Mouse (Mus musculus) hindbrain, embryonic 16.5 days (tissue): ENCODE results near the gene Usp30. TPM values are rescaled to one million over a fixed set of nuclear protein-coding genes. Genes with fewer than 3 reads are reported as not detected.

Experiments
- ATAC-seq: fragments of 200-750 bp; cut with Nextera tagmentation; 2 replicates; pipeline ENCODE4 v1.8.0; 2017; ENCODE audit warnings: moderate TSS enrichment, moderate library complexity
- H3K27ac ChIP-seq: fragments of 300-500 bp; sonication (generic); 2 replicates; pipeline ENCODE4 v1.5.1; 2014; ENCODE audit warnings: low read depth, mild to moderate bottlenecking, control low read depth, low read length, moderate library complexity
- H3K27me3 ChIP-seq: fragments of 300-500 bp; sonication (generic); replicated peaks from 2 replicates; pipeline ENCODE4 v1.6.1; 2014; ENCODE audit warnings: low read length; ENCODE audit not compliant: control insufficient read depth, insufficient read depth
- H3K36me3 ChIP-seq: fragments of 300-500 bp; sonication (generic); 2 replicates; pipeline ENCODE4 v1.6.1; 2014; ENCODE audit warnings: mild to moderate bottlenecking, low read length, moderate library complexity, mixed read lengths; ENCODE audit not compliant: control insufficient read depth, insufficient read depth
- H3K4me1 ChIP-seq: fragments of 300-500 bp; sonication (generic); 2 replicates; pipeline ENCODE4 v1.6.1; 2014; ENCODE audit warnings: low read depth, low read length; ENCODE audit not compliant: control insufficient read depth, insufficient read depth
- H3K4me2 ChIP-seq: fragments of 300-500 bp; sonication (generic); 2 replicates; pipeline ENCODE4 v1.6.1; 2014; ENCODE audit warnings: mild to moderate bottlenecking, low read length, control low read depth, moderate library complexity
- H3K4me3 ChIP-seq: fragments of 300-500 bp; sonication (generic); 2 replicates; pipeline ENCODE4 v1.5.1; 2014; ENCODE audit warnings: mild to moderate bottlenecking, low read length, control low read depth, moderate library complexity
- H3K9ac ChIP-seq: fragments of 300-500 bp; sonication (generic); 2 replicates; pipeline ENCODE4 v1.6.1; 2014; ENCODE audit warnings: low read depth, mild to moderate bottlenecking, control low read depth, low read length, moderate library complexity
- H3K9me3 ChIP-seq: fragments of 300-500 bp; sonication (generic); 2 replicates; pipeline ENCODE4 v1.6.1; 2014; ENCODE audit warnings: mild to moderate bottlenecking, low read length, moderate library complexity; ENCODE audit not compliant: control insufficient read depth
- WGBS: fragments of 180-500 bp; shearing (Covaris S2); extraction: QIAGEN DNeasy Blood & Tissue Kit; methylation state at CpG from one replicate; pipeline ENCODE4 v1.1.7; 2014; 5-methylcytosine and 5-hydroxymethylcytosine counted together
- polyA plus RNA-seq: library from polyadenylated mRNA; unstranded; fragments of >200 nt; fragmentation: Nextera tagmentation; extraction: Ambion mirVana; gene quantifications from 2 replicates; pipeline ENCODE4 v1.2.1, GENCODE M21; 2015

The Usp30 gene
- polyA plus RNA-seq, 1 experiment from 2014 or later: 18.6 TPM

- Histone ChIP-seq H3K27me3 (no peaks in the 10 kb centered on the region), H3K36me3 (peaks cover 24% of the 10 kb centered on the region), H3K9ac (no peak overlapping the region), H3K27ac (no peak overlapping the region), H3K4me3 (no peak overlapping the region), H3K9me3 (no peaks in the 10 kb centered on the region), H3K4me2 (no peak overlapping the region), H3K4me1 (peaks cover 15% of the 10 kb centered on the region)
- WGBS: 80% methylated on average over 1 of the region's 1 CpGs
- no peak for ATAC-seq
Observed at GRCm38 (mm10) chr5:114102807-114103206, 37.5 kb downstream of the Usp30 start.

GRCm38 (mm10) chr5:114106391-114106935, 41.2 kb downstream of the Usp30 start:
- Histone ChIP-seq H3K36me3 (peaks cover 56% of the 10 kb centered on the region), H3K27me3 (no peaks in the 10 kb centered on the region), H3K4me1 (peaks cover 2% of the 10 kb centered on the region; the same call in 1 of the 2 replicates), H3K9me3 (no peaks in the 10 kb centered on the region; the same call in 1 of the 2 replicates), H3K9ac (no peak overlapping the region), H3K27ac (no peak overlapping the region), H3K4me2 (no peak overlapping the region), H3K4me3 (no peak overlapping the region)
- 76% methylated on average over 16 of the region's 16 CpGs for WGBS
- no peak for ATAC-seq

- H3K27ac ChIP-seq: no peak overlapping the region
- H3K36me3 ChIP-seq: peaks cover 45% of the 10 kb centered on the region
- H3K9ac ChIP-seq: no peak overlapping the region
- WGBS: 85% methylated on average over 6 of the region's 6 CpGs
- H3K27me3 ChIP-seq: no peaks in the 10 kb centered on the region
- no peak for ATAC-seq
- H3K4me1 ChIP-seq: no peaks in the 10 kb centered on the region
- H3K4me3 ChIP-seq: no peak overlapping the region
- H3K4me2 ChIP-seq: no peak overlapping the region
- no peaks in the 10 kb centered on the region; the same call in 1 of the 2 replicates for H3K9me3 ChIP-seq
Observed at GRCm38 (mm10) chr5:114113334-114113733, 48.1 kb downstream of the Usp30 start.

- no peak overlapping the region for H3K4me3 ChIP-seq
- H3K4me2 ChIP-seq: no peak overlapping the region
- WGBS: 87% methylated on average over 5 of the region's 5 CpGs
- no peak overlapping the region for H3K9ac ChIP-seq
- H3K27ac ChIP-seq: no peak overlapping the region
- no peaks in the 10 kb centered on the region for H3K9me3 ChIP-seq
- no peaks in the 10 kb centered on the region for H3K27me3 ChIP-seq
- H3K4me1 ChIP-seq: no peaks in the 10 kb centered on the region
- peaks cover 30% of the 10 kb centered on the region for H3K36me3 ChIP-seq
- ATAC-seq: no peak
Observed at GRCm38 (mm10) chr5:114115030-114115429, 49.8 kb downstream of the Usp30 start.

GRCm38 (mm10) chr5:114116586-114116985, 51.3 kb downstream of the Usp30 start:
- ATAC-seq: no peak
- H3K36me3 ChIP-seq: peaks cover 31% of the 10 kb centered on the region
- no peaks in the 10 kb centered on the region for H3K27me3 ChIP-seq
- H3K4me2 ChIP-seq: no peak overlapping the region
- H3K9ac ChIP-seq: no peak overlapping the region
- H3K4me1 ChIP-seq: no peaks in the 10 kb centered on the region
- H3K9me3 ChIP-seq: no peaks in the 10 kb centered on the region
- WGBS: 87% methylated on average over 7 of the region's 7 CpGs
- H3K27ac ChIP-seq: no peak overlapping the region
- no peak overlapping the region for H3K4me3 ChIP-seq

- H3K27me3 ChIP-seq: no peaks in the 10 kb centered on the region
- ATAC-seq: no peak
- H3K9me3 ChIP-seq: no peaks in the 10 kb centered on the region
- no peaks in the 10 kb centered on the region for H3K4me1 ChIP-seq
- H3K9ac ChIP-seq: no peak overlapping the region
- no peak overlapping the region for H3K27ac ChIP-seq
- 87% methylated on average over 4 of the region's 4 CpGs for WGBS
- H3K4me3 ChIP-seq: no peak overlapping the region
- no peak overlapping the region for H3K4me2 ChIP-seq
- H3K36me3 ChIP-seq: peaks cover 42% of the 10 kb centered on the region
Observed at GRCm38 (mm10) chr5:114119806-114120205, 54.5 kb downstream of the Usp30 start.

- Histone ChIP-seq H3K9me3 (no peaks in the 10 kb centered on the region), H3K4me1 (peaks cover 15% of the 10 kb centered on the region), H3K27me3 (no peaks in the 10 kb centered on the region), H3K27ac (no peak overlapping the region), H3K36me3 (peaks cover 32% of the 10 kb centered on the region), H3K9ac (no peak overlapping the region), H3K4me2 (no peak overlapping the region), H3K4me3 (no peak overlapping the region)
- WGBS: 86% methylated on average over 3 of the region's 3 CpGs
- ATAC-seq: no peak
Observed at GRCm38 (mm10) chr5:114126008-114126407, 60.7 kb downstream of the Usp30 start.

- Histone ChIP-seq H3K27ac (no peak overlapping the region), H3K9me3 (no peaks in the 10 kb centered on the region), H3K4me1 (peaks cover 17% of the 10 kb centered on the region), H3K36me3 (peaks cover 25% of the 10 kb centered on the region), H3K4me2 (peak overlapping the region; percentile 86), H3K9ac (no peak overlapping the region; the same call in 1 of the 2 replicates), H3K4me3 (no peak overlapping the region; the same call in 1 of the 2 replicates), H3K27me3 (no peaks in the 10 kb centered on the region)
- no peak for ATAC-seq
- 89% methylated on average over 7 of the region's 7 CpGs for WGBS
Observed at GRCm38 (mm10) chr5:114126499-114127244, 61.4 kb downstream of the Usp30 start.
